Mouse (Mus musculus) MEL (cell line): ENCODE results near the gene Polr3c. TPM values are rescaled to one million over a fixed set of nuclear protein-coding genes. Genes with fewer than 3 reads are reported as not detected.

Experiments used
- DNase-seq: peaks from one replicate; pipeline ENCODE4 v3.0.0; 2011; ENCODE audit warnings: low read depth, low spot score
- H3K27ac ChIP-seq: 2 replicates; pipeline ENCODE4 v1.5.1; 2012; ENCODE audit warnings: low read depth, mild to moderate bottlenecking, control low read depth, low read length, moderate library complexity; ENCODE audit not compliant: control insufficient read depth
- H3K27me3 ChIP-seq, 2 experiments: fragments of 150-350 bp in 1 of 2; sonication (generic) in 1 of 2; 2 replicates each; pipeline ENCODE4 v1.6.1; 2012; ENCODE audit warnings: low read length in 2 of 2, mild to moderate bottlenecking in 2 of 2, improper control_type of control experiment in 1 of 2, moderate library complexity in 1 of 2; ENCODE audit not compliant: insufficient read depth in 2 of 2, control insufficient read depth in 1 of 2
- H3K36me3 ChIP-seq, 2 experiments: 2 replicates each; pipeline ENCODE4 v1.6.1; 2012 to 2014; ENCODE audit warnings: low read length in 2 of 2, improper control_type of control experiment in 1 of 2, inconsistent platforms in 1 of 2, mild to moderate bottlenecking in 1 of 2; ENCODE audit not compliant: insufficient read depth in 2 of 2, control insufficient read depth in 1 of 2
- H3K4me1 ChIP-seq, 2 experiments: fragments of 150-350 bp in 1 of 2; sonication (generic) in 1 of 2; 2 replicates each; pipeline ENCODE4 v1.6.1; 2012; ENCODE audit warnings: low read length in 2 of 2, improper control_type of control experiment in 1 of 2, mild to moderate bottlenecking in 1 of 2; ENCODE audit not compliant: insufficient read depth in 2 of 2, control insufficient read depth in 1 of 2
- H3K4me3 ChIP-seq, 2 experiments: fragments of 150-350 bp in 1 of 2; sonication (generic) in 1 of 2; 2 replicates each; pipeline ENCODE4 v1.5.1; 2012; ENCODE audit warnings: low read depth in 2 of 2, low read length in 2 of 2, mild to moderate bottlenecking in 2 of 2, moderate library complexity in 2 of 2, control low read depth in 1 of 2, improper control_type of control experiment in 1 of 2; ENCODE audit not compliant: control insufficient read depth in 1 of 2, insufficient read depth in 1 of 2
- H3K79me2 ChIP-seq: 2 replicates; pipeline ENCODE4 v1.6.1; 2012; ENCODE audit warnings: mild to moderate bottlenecking, low read length, moderate library complexity; ENCODE audit not compliant: control insufficient read depth, poor library complexity, insufficient read depth
- H3K9ac ChIP-seq: 2 replicates; pipeline ENCODE4 v1.6.1; 2012; ENCODE audit warnings: low read depth, mild to moderate bottlenecking, control low read depth, low read length, moderate library complexity; ENCODE audit not compliant: control insufficient read depth, poor library complexity, severe bottlenecking
- H3K9me3 ChIP-seq: fragments of 150-350 bp; sonication (generic); replicated peaks from 2 replicates; pipeline ENCODE4 v1.6.1; 2012; ENCODE audit warnings: mild to moderate bottlenecking, low read length, improper control_type of control experiment, moderate library complexity; ENCODE audit not compliant: insufficient read depth
- CTCF ChIP-seq, 3 experiments: IDR thresholded peaks in 2 of 3; conservative IDR thresholded peaks in 1 of 3; 2 replicates each; pipeline ENCODE4 v1.5.1; 2011 to 2012; ENCODE audit warnings: low read length in 3 of 3, low read depth in 2 of 3, mild to moderate bottlenecking in 2 of 3, improper control_type of control experiment in 1 of 3, inconsistent platforms in 1 of 3, mixed read lengths in 1 of 3, moderate library complexity in 1 of 3; ENCODE audit not compliant: control insufficient read depth in 1 of 3, insufficient read depth in 1 of 3, poor library complexity in 1 of 3, severe bottlenecking in 1 of 3
- EP300 ChIP-seq, 2 experiments: IDR thresholded peaks; 2 replicates each; pipeline ENCODE4 v1.6.1; 2011; ENCODE audit warnings: improper control_type of control experiment in 2 of 2, low read length in 2 of 2, low read depth in 1 of 2, mild to moderate bottlenecking in 1 of 2
- JUND ChIP-seq: IDR thresholded peaks from 2 replicates; pipeline ENCODE4 v1.6.1; 2011; ENCODE audit warnings: low read depth, mild to moderate bottlenecking, improper control_type of control experiment, low read length
- MAX ChIP-seq: IDR thresholded peaks from 2 replicates; pipeline ENCODE4 v1.6.1; 2011; ENCODE audit warnings: low read length, improper control_type of control experiment
- MAZ ChIP-seq: IDR thresholded peaks from 2 replicates; pipeline ENCODE4 v1.6.1; 2012; ENCODE audit warnings: low read depth, mild to moderate bottlenecking, inconsistent platforms, low read length, improper control_type of control experiment
- MEF2A ChIP-seq: IDR thresholded peaks from 2 replicates; pipeline ENCODE4 v1.6.1; 2014; ENCODE audit warnings: low read depth, mild to moderate bottlenecking, inconsistent platforms, low read length, improper control_type of control experiment; ENCODE audit not compliant: poor library complexity, insufficient replicate concordance, severe bottlenecking; ENCODE audit errors: extremely low read depth
- MXI1 ChIP-seq: IDR thresholded peaks from 2 replicates; pipeline ENCODE4 v1.6.1; 2011; ENCODE audit warnings: mild to moderate bottlenecking, low read depth, low read length, improper control_type of control experiment
- POLR2A ChIP-seq, 2 experiments: IDR thresholded peaks; 2 replicates each; pipeline ENCODE4 v1.6.1; 2011 to 2012; ENCODE audit warnings: low read length in 2 of 2, mild to moderate bottlenecking in 2 of 2, control low read depth in 1 of 2, improper control_type of control experiment in 1 of 2, low read depth in 1 of 2, moderate library complexity in 1 of 2; ENCODE audit not compliant: control insufficient read depth in 1 of 2, insufficient read depth in 1 of 2, poor library complexity in 1 of 2
- POLR2AphosphoS2 ChIP-seq: IDR thresholded peaks from 2 replicates; pipeline ENCODE4 v1.6.1; 2011; ENCODE audit warnings: low read length, improper control_type of control experiment
- POLR2AphosphoS5 ChIP-seq: IDR thresholded peaks from 2 replicates; pipeline ENCODE4 v1.6.1; 2012; ENCODE audit warnings: low read depth, borderline replicate concordance, mild to moderate bottlenecking, inconsistent platforms, low read length, moderate library complexity, mixed read lengths
- RCOR1 ChIP-seq: IDR thresholded peaks from 2 replicates; pipeline ENCODE4 v1.6.1; 2012; ENCODE audit warnings: low read depth, mild to moderate bottlenecking, inconsistent platforms, low read length, improper control_type of control experiment
- SIN3A ChIP-seq: IDR thresholded peaks from 2 replicates; pipeline ENCODE4 v1.6.1; 2012; ENCODE audit warnings: low read length, improper control_type of control experiment, inconsistent platforms
- UBTF ChIP-seq: IDR thresholded peaks from 2 replicates; pipeline ENCODE4 v1.6.1; 2012; ENCODE audit warnings: low read depth, mild to moderate bottlenecking, inconsistent platforms, low read length, improper control_type of control experiment, moderate library complexity, borderline replicate concordance; ENCODE audit not compliant: insufficient read depth
- USF1 ChIP-seq: IDR thresholded peaks from 2 replicates; pipeline ENCODE4 v1.6.1; 2014; ENCODE audit warnings: low read depth, mild to moderate bottlenecking, inconsistent platforms, low read length, improper control_type of control experiment, moderate library complexity
- USF2 ChIP-seq, 2 experiments: IDR thresholded peaks; 2 replicates each; pipeline ENCODE4 v1.6.1; 2011 to 2012; ENCODE audit warnings: improper control_type of control experiment in 2 of 2, low read length in 2 of 2, borderline replicate concordance in 1 of 2, inconsistent platforms in 1 of 2, low read depth in 1 of 2, mild to moderate bottlenecking in 1 of 2; ENCODE audit not compliant: insufficient read depth in 1 of 2
- ZKSCAN1 ChIP-seq: IDR thresholded peaks from 2 replicates; pipeline ENCODE4 v1.6.1; 2012; ENCODE audit warnings: low read depth, mild to moderate bottlenecking, inconsistent platforms, low read length, improper control_type of control experiment, moderate library complexity
- ZMIZ1 ChIP-seq: IDR thresholded peaks from 2 replicates; pipeline ENCODE4 v1.6.1; 2012; ENCODE audit warnings: low read depth, mild to moderate bottlenecking, inconsistent platforms, low read length, improper control_type of control experiment, moderate library complexity
- polyA plus RNA-seq, 2 experiments: library from polyadenylated mRNA; stranded (reverse) in 1 of 2; unstranded in 1 of 2; fragments of >175 nt in 1 of 2; fragments of >200 nt in 1 of 2; gene quantifications; 2 replicates each; pipeline versions ENCODE4 v1.2.1 to v1.2.4; 2012; ENCODE audit warnings: low replicate concordance in 2 of 2, low read depth in 1 of 2; ENCODE audit not compliant: insufficient read length in 2 of 2, insufficient read depth in 1 of 2, missing spikeins in 1 of 2
- total RNA-seq: library from RNA; depleted of rRNA; stranded (reverse); fragments of 300-350 nt; gene quantifications from 2 replicates; pipeline ENCODE4 v1.2.3, GENCODE M21; 2012

The Polr3c gene
- total and polyA plus RNA-seq, 3 experiments, result 48.3 to 224 (median 122) TPM

GRCm38 (mm10) chr3:96679159-96679674 is 48.2 kb downstream of the Polr3c start (continued):
- TF ChIP-seq EP300 (IDR thresholded peaks at IDR 0.05; ENCODE audit: low read depth in 1 of 2, low read length in 2 of 2) (peak; percentile 27 to 71; a peak in 2 of 4 replicates), MEF2A (no peak), RCOR1 (no peak; the same call in 1 of the 2 replicates), MXI1 (no peak), USF1 (no peak), MAZ (peak; percentile 19; the same call in 1 of the 2 replicates), ZMIZ1 (no peak), JUND (peak; percentile 35; the same call in 1 of the 2 replicates), POLR2A (IDR thresholded peaks at IDR 0.05; ENCODE audit: control insufficient read depth in 1 of 2, insufficient read depth in 1 of 2, low read depth in 1 of 2, low read length in 2 of 2, poor library complexity in 1 of 2) (peak; percentile 24 to 32; a peak in 1 of 4 replicates), UBTF (no peak)

GRCm38 (mm10) chr3:96678456-96678855 is 49.0 kb downstream of the Polr3c start:
- no peak overlapping the region for H3K4me3 ChIP-seq
- H3K9ac ChIP-seq, result peak overlapping the region; percentile 26; the same call in 1 of the 2 replicates
- H3K9me3 ChIP-seq, result no peaks in the 10 kb centered on the region
- TF ChIP-seq MAX (no peak; the same call in 1 of the 2 replicates), EP300 (IDR thresholded peaks at IDR 0.05; ENCODE audit: low read depth in 1 of 2, low read length in 2 of 2) (no peak), POLR2AphosphoS5 (no peak), ZKSCAN1 (no peak), POLR2AphosphoS2 (no peak), USF2 (IDR thresholded peaks at IDR 0.05; ENCODE audit: borderline replicate concordance in 1 of 2, insufficient read depth in 1 of 2, low read depth in 1 of 2, low read length in 2 of 2) (no peak), MXI1 (no peak), CTCF (IDR thresholded peaks at IDR 0.05 in 2 of 3, conservative IDR thresholded peaks at IDR 0.05 in 1 of 3; ENCODE audit: control insufficient read depth in 1 of 3, insufficient read depth in 1 of 3, low read depth in 2 of 3, low read length in 3 of 3, poor library complexity in 1 of 3, severe bottlenecking in 1 of 3) (no peak)
- H3K79me2 ChIP-seq, result no peaks in the 10 kb centered on the region
- peaks cover 0 to 38% of the 10 kb centered on the region in 2 experiments; a peak in 2 of 4 replicates for H3K36me3 ChIP-seq
- peak; percentile 25 for DNase-seq
- peaks cover 14 to 39% of the 10 kb centered on the region in 2 experiments for H3K4me1 ChIP-seq
- peak overlapping the region; percentile 76 for H3K27ac ChIP-seq
- H3K27me3 ChIP-seq, result no peaks in the 10 kb centered on the region

- TF ChIP-seq ZKSCAN1, result no peak
- 0 out of 2 replicates have a peak, but pooled peaks have one; percentile 1 for TF ChIP-seq SIN3A
- no peak overlapping the region for H3K4me3 ChIP-seq
- DNase-seq, result no peak
- peaks cover 0 to 37% of the 10 kb centered on the region in 2 experiments; a peak in 2 of 4 replicates for H3K36me3 ChIP-seq
- no peaks in the 10 kb centered on the region for H3K9me3 ChIP-seq
- no peak overlapping the region for H3K9ac ChIP-seq
- H3K4me1 ChIP-seq, result peaks cover 17 to 39% of the 10 kb centered on the region in 2 experiments
- H3K27ac ChIP-seq, result no peak overlapping the region
- no peaks in the 10 kb centered on the region for H3K27me3 ChIP-seq
- H3K79me2 ChIP-seq, result no peaks in the 10 kb centered on the region
These were observed 51.7 kb downstream of the Polr3c start for GRCm38 (mm10) chr3:96675690-96676089.
